Mouse (Mus musculus) retina, adult 2 months (tissue): ENCODE results near the gene Aff1.

Experiments
- DNase-seq: peaks from one replicate; pipeline ENCODE4 v3.0.0-alpha.2; 2012; ENCODE audit warnings: low read depth, low spot score

The Aff1 gene

DNA sequence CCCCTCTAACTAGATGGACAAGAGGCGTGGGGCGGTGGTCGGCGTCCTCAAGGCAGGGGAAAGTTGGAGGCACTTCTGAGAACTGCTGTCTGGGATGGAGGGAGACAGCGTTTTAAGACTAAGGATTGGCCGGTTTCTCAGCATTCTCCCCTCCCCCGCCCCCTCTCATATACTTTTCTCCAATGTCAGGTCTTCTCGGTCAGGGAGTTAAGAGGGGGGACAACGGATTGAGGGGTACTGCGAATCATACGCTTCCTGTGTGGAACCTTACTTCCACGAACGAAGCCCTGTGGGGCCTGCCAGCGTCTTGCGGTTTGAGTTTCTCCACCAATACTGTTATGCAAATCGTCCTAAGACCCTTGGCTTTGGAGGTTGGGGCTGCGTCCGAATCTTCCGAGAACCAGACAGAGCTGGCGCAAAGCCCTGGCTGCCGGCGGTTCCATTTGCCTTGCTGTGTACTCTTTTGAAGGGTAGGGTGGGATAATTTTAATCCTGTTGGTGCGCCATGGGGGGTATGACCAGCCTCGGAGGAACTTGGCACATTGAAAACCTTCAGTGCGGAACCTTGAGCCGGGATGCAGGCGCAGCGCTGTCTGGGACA is 967 bp downstream of the Aff1 start:
- no peak for DNase-seq

DNA sequence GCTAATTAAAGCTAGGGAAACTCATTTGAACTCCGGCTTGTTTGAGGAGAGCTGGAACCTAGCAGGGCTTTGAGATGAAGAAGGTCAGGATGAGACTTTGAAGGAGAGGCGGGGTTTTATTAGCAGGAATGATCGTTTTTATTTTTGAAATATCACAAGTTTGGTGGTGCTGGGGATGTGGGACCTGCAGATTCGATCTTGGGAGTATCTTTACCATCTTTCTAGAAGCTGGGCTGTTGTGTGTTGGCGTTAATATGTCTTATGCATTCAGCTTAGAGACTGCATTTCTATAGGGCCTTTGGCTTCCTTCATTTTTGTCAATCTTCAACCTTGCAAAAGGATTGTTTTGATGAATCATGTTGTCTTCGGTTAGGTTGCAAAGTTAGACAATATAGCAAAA is 1.9 kb downstream of the Aff1 start:
- no peak for DNase-seq

DNA sequence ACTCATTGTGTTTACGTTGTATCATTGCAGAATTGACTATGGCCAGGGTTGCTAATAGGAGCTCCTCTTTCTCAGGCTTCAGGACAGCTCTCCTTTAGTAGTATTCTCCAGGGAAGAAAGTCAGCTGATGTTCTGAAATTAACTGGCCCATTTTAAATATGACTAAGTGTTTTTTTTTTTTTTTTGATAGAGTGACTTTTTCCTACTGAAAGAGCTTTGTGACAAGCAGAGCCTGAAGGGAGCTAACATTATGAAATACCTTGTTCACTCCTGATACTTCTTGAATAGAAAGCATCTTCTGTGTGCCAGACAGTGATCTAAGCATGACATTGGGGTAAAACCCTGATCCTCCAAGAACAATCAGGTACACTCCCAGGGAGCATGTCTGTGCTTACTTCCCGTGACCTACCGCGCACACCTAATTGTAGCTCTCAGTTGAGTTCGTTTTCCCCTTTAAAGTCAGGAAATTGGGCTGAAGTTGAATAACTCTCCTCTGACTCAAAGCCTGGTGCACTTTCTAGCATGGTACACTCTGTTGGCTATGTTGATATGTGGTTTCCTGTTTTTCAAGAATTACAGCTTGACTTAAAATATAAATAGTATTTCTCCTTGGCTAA is 5.8 kb downstream of the Aff1 start:
- DNase-seq, result no peak

DNA sequence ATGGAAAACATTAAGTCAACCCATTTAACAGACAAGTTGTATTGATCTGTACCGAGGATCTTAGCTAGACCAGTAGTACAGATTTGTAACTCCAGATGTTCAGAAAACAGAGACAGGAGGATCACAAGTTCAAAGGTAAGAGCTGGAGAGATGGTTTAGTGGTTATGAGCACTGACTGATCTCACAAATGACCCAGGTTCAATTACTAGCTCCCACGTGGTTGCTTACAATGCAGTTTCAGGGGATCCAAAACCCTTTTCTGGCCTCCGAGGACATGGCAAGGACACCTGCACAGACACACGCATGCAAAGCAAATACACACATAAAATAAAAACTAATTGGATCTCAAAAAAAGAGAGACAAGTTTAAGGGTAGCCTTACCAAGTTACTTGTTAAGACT is 6.4 kb downstream of the Aff1 start:
- no peak for DNase-seq

DNA sequence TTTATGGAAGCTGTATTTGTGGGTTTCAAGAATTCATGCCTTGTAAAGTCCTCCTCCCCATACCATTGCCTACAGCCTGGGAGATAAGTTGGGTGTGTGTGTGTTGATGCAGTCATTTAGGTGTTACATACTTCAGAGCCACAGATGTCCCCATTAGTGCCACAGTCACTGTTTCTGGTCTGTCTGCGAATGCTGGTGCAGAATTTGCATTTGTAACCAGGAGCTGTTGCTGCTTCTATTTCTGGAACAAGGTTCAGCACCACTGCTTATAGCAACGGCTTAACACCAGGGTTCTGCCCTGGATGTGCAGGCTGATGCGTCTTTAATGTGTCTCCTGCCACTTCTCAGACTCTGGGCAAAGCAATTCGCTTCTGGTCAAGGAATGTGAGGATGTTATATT is 7.4 kb downstream of the Aff1 start:
- peak; percentile 53 for DNase-seq

DNA sequence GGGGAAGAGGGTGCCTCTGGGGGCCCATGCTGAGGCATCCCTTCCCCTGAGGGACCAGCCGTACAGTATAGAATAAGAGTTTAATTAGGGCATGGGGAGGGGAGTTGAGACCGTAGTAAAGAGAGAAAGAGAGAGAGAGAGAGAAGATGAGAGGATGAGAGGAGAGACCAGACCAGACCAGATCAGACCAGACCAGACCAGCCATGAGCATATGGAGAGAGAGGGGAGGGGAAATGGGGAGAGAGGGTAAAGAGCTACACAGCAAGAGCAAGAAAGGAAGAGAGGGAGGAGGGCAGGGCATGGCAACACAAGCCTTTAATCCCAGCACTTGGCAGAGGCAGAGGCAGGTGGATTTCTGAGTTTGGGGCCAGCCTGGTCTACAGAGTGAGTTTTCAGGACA is 8.5 kb downstream of the Aff1 start:
- no peak for DNase-seq

DNA sequence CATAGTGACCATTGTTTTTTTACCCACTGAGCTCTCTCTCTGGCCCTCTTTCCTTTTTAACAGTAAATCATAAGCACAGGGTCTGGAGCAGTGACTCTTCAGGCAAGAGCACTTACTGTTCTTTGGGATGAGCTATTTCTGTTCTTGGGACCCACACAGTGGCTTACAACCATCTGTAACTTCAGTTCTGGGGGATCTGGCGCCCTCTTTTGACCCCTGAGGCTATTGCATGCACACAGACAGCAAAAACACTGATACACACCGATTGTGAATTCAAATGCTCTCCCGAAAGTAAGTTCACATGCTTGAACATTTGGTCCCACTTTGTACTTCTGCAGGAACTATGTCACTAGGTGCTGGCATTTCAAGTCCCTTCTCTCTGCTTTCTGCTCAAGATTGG is 9.3 kb downstream of the Aff1 start:
- no peak for DNase-seq

DNA sequence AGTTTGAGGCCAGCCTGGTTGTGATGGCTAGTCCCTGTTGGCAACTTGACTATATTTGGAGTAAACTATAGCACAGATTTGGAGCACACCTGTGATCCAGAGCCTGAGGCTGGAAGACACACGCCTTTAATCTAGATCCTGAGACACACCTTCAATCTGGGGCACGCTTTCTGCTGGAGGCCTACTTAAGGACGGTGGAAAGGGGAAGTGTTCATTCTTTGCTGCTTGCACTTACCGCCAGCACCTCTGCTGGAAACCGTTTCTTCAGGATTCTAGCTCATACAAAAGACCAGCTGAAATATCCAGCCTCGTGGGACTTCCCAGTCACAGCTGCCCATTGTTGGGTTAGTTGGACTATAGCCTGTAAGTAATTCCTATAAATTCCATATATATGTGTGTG is 10.4 kb downstream of the Aff1 start:
- DNase-seq, result no peak

DNA sequence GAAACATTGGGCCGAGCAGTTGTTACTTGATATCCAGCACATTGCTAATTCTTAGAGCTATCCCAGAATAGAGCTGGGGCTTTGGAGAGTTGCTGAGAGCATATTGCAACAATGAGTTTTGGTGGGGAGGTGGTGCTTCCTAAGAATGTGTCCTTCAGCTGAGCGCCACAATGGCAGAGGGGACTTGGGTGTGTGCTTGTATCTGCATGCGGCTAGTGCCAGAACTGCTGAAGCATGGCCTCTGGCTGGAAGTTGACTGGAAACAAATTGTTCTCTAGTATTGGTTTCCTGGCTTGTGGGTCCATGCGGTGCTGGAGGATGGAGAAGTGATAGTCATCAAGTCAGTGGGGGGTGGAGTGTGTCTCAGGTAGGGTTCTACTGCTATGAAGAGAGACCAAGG is 13.2 kb downstream of the Aff1 start:
- no peak for DNase-seq

DNA sequence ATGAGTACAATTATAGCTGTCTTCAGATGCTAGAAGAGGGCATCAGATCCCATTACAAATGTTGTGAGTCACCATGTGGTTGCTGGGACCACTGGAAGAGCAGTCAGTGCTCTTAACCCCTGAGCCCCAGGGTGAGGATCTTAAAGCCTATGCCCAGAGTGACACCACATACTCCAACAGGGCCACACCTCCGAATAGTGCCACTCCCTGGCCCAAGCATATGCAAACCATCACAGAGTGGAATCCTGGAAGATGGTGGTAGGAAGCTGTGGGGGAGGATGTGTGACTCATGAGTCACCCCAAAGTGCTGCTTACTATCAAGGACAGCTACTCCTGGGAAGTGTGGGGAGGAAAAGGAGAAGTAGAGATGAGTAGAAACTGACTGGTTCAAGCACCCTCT is 13.7 kb downstream of the Aff1 start:
- no peak for DNase-seq

DNA sequence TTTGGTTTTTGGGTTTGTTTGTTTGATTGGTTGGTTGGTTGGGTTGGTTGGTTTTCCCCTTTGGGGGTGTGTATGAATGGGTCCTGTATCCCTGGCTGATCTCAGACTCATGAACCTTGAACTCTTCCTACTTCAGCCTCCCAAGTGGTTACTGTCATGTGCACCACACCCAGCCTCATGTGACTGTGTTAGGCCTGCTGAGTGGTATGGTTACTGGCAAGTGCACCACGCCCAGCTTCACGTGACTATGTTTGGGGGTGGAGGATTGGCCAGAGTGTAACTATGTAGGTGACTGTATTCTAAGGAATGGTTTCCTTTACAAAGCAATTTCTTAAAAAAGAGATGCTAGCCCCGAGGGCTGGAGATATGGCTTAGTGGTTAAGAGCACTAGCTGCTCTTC is 16.9 kb downstream of the Aff1 start:
- no peak for DNase-seq

DNA sequence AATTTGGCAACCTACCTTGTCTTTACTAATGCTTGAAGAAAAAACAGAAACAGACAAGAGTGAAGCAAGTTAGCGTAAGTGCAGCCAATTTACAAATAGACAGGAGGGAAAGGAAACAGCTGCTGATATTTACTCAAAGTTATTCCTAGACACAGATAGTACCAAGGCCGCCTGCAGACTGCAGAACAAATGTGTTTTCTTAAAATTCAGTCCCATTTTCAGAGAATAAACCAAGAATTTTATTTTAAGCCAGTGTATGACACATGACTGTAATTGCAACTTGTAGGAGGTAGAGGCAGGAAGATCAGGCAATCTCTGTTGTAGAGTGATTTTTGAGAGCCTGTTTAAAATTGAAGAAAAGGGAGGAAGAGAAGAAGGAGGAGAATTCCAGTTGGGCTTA is 19.7 kb downstream of the Aff1 start:
- DNase-seq, result no peak

DNA sequence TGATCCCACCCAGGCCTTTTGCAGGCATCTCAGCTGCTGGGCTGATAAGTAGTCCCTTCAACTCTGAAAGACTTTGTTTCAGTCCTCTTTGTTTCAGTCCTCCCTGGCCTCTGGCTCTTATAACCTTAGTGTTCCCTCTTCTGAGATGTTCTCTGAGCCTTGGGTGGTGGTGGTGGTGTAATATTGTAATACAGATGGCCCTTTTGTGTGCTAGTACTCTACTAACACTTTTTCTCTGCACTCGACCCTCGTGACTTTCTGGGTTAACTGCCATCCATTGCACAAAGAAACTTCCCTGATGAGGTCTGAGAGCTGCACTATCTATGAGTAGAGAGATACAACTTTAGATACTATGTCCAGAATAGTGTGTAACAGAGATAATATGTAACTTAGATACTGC is 21.2 kb downstream of the Aff1 start:
- DNase-seq, result no peak

DNA sequence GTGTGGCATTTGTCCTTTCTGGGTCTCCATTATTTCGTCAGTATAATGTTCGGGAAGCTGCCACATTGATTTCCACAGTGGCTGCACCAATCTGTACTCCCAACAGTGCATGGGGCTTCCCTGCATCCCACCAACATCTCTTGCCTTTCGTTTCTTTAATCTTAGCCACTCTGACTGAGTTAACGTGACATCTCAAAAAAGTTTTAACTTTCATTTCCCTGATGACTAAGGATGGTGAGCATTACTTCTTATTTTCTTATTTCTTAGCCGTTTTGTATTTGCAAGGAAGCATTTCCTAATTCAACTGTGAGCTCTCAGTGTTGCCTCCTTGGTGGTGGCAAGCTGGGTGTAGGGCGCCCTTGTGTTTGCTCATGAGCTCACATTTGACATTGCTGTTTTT is 22.8 kb downstream of the Aff1 start:
- no peak for DNase-seq

DNA sequence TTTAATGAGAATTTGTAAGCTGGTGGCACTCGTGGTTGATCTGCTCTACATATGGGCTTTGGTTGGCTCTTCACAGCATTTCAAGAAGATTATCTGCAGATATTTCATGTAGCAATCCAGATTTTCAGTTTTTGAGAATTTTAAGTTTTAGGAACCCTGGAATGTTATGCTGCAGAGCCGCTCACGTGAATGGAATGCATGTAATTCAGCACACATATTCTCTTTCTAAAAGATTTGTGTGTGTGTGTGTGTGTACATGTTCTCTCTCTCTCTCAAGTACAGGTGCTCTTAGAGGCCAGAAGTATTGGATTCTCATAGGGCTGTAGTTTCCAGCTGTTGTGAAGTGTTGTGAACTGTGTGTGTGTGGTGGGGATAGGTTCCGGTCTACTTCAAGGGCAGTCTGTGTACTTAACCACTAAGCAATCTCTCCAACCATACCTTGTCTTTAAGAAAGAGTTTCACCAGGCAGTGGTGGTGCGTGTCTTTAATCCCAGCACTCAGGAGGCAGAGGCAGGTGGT is 24.7 kb downstream of the Aff1 start:
- no peak for DNase-seq

DNA sequence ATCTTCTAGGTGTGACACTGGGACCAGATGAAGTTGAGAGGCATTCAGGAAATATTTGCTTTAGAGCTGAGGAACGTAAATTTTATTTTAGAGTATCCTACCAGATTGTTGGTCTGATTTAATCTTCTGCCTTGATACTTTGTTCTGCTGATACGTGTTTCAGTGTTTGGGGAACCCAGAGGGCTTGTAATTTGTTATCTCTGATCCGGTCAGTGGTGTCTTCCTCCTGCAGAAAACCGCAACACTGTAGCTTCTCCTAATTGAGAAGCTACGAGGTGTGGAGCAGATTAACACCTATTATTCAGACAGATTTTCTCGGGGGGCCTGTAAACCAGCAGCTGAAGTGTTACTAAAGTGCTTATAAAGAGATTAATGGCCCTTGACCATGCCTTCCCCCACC is 27.0 kb downstream of the Aff1 start:
- no peak for DNase-seq

DNA sequence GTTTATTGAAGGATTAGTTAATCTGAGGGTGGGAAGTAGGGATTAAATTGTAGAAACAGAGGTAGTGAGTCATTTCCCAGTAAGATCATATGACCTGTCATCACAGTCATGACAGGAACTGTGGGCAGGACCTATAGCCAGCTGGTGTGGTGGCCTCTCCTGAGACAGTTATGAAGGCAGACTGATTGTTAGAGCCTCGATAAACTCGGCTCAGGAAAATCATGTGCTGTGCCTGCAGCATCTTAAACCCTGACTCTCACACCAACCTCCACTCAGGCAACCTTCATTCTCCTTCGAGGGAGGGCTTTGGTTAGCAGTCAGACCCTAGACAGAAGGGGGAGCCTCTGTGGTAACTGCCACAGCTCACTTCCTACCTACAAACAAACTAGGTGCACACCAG is 27.7 kb downstream of the Aff1 start:
- no peak for DNase-seq

DNA sequence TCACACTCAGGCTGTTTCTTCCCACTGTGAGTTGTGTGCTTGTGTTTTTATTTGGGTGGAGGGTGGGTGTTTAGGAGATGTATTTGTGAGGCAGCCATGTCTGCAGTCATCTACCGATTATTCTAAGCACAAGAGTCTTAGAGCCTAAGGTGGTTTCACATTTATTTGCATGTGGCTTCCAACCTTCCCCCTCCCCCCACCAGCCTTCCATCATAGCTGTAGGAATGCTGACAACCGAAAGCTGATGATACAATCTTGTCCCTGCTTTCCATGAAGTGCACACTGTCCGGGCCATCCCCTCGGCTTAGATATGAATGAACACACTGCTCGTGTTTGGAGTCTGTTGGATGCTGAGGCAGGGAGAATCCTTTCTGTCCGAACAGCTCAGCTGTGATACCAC is 28.8 kb downstream of the Aff1 start:
- no peak for DNase-seq

DNA sequence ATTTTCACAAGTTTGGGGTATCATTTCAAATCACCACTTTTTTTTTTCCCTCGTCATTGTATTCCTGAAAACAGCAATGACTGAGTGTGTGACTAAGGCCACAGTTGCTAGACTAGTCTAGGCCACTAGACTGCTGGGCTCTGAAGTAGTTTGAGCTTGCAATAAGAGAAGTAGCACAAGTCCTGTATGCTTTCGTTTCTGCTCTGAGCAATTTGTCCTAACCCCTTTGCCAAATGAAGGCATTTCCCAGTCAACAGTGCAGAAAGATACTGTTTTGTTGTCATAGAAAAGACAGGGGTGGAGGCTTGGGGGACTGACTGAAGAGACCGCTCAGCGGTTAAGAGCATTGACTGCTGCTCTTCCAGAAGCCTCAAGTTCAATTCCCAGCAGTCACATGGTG is 29.3 kb downstream of the Aff1 start:
- DNase-seq, result no peak

DNA sequence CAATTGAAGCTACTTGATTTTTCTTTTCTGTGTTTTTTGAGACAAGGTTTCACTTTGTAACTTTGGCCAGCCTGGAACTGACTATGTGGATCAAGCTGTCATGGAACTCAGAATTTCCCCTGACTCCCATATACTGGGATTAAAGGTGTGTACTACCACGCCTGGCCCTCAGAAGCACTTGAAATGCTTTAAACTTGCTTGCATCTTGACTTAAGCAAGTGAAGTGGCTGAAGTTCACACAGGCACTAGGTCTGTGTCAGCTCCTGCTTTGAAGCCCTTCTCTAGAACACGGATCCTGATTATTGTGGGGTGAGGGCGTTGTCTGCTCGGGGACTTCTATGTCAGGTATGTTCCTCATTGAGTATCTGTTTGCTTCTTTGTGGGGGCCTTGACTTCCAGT is 30.5 kb downstream of the Aff1 start:
- no peak for DNase-seq

DNA sequence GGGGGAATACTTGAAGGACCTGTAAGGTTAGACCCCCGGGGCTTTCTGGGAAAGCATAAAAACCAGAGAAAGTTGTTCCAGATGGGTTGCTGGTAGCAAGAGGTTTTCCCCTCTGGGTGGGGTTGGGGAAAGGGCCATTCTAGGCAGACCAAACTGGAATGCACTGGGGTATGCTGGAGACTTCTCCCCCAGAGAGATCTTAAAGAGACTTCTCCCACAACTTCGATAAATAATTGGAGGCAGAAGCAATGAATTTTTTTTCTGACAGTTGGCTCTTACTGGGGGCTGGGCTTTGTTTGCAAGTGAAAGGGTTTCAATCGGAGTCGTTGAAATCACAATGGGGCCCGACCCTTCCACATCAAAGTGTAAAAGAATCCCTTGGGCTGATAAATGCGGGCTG is 32.2 kb downstream of the Aff1 start:
- no peak for DNase-seq

DNA sequence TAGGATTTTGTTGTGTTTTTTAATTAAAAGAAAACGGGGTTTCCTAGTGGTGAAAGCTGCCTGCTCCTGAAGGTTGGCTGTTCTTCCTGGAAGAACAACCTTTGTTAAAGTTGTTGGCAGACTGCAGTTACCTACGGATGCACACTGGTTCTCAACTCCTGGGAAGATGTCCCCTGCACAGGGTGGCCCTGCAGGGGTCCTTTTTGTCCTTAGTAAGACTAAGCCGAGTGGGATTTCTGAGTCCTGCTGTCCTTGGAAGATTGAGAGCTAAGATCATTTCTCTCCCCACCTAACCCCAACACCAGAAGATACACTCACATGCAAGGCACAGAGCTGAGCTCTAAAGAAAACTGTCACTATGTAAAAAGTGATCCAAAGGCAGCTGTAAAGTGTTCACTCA is 32.6 kb downstream of the Aff1 start:
- DNase-seq, result no peak

DNA sequence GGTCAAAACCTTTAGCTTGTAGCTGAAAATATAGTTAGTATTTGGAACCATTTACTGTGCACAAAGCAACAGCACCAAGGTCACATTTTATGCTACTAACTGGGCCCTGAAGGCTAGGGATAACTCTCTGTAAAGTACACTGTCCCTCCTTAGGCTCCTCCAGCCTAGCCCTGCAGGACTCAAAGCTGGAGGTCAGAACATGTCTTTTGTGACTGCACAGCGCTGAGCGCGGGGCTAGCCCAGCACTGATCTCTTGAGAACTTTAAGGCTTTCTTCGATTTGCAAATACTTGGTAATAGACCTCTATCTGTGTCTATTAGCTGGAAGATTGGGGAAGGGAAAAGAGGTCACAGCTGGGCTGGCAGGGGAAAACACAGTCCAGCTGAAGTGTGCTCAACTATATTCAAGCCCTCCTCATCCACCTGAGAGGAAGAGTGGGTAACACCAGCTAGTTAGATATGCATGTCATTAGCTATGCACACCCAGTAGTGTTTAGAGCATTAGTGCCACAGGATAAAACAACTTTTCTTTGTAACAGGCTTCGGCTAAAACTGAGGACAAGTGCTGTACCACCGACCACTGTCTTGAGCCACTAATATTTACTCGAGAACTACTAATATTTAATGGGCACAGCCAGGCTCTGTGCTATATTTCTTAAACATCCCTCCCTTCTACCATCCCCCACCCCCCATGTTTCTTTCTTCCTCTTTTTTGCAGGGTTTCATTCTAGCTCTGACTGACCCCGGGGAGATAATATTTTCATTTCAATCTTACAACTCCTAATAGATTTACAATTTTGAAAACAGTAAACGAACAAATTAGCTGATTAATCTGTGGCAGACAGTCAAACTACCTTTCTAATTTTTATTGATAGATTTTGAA is 33.3 kb downstream of the Aff1 start:
- no peak for DNase-seq
